Comparison of ENCODE assay signal across 22 mouse cellular contexts in the genomic region with DNA sequence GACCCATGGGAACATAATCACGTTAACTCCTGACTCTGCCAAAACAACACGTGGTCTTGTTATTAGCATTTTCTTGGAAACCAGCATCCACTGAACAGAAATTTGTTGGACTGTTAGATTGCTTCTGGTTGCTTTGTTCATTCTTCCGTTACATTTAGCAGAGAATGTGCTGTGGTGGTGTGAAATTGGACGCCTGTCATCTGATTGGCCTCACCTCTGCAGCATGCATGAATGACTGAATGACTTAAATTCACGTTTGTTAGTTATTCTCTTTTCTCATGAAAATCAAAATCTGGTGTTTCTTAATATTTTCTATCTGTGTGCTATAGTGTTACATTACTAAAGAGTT.
DNase-seq lines count a peak whose midpoint lies in the region; ATAC-seq and TF ChIP-seq lines count a peak whose summit lies in the region.
"Had no signal": no experiment of that assay in that cellular context is flagged by ENCODE, and none has a peak within 500 bp of the region (broad histone marks: within the 10 kb centered on the region; RNA-seq: fewer than 3 reads in every experiment).

No protein-coding gene starts in this region.

- H3K4me3 ChIP-seq in hindbrain, embryonic 11.5 days (ENCODE audit: low read depth, low read length): no peak overlapping the region
- H3K4me3 ChIP-seq in hindbrain, embryonic 12.5 days: no peak overlapping the region
- no peak overlapping the region for H3K4me3 ChIP-seq in midbrain, embryonic 15.5 days
- H3K4me3 ChIP-seq in midbrain, postnatal 0 days (ENCODE audit: low read depth, low read length): no peak overlapping the region
- H3K4me3 ChIP-seq in hindbrain, postnatal 0 days (ENCODE audit: low read length): no peak overlapping the region
- H3K4me3 ChIP-seq: heart, adult 2 months; heart, embryonic 12.5 days; left cerebral cortex, adult 2 months; limb, embryonic 12.5 days; liver, embryonic 15.5 days had no signal

- DNase-seq in embryo, embryonic 10.5 days (ENCODE audit: low spot score): peak; percentile 3
- no peak for DNase-seq in embryo, embryonic 9.5 days (ENCODE audit: extremely low spot score)
- no peak for DNase-seq in hindbrain, embryonic 11.5 days (ENCODE audit: low spot score)
- DNase-seq in midbrain, postnatal 0 days (ENCODE audit: low spot score): no peak
- no peak for DNase-seq in hindbrain, postnatal 0 days (ENCODE audit: low spot score)
- DNase-seq in kidney, postnatal 4 days: no peak
- DNase-seq: adrenal gland, postnatal 10 days; heart, adult 2 months; heart, postnatal 4 days; kidney, adult 2 months; lung, embryonic 14.5 days; lung, postnatal 14 days; right cerebral cortex, postnatal 25 days; spleen, adult 18-20 months; thymus, postnatal 14 days had no signal

- no peak overlapping the region for H3K4me2 ChIP-seq in hindbrain, embryonic 11.5 days (replicated peaks; ENCODE audit: low read depth, low read length)
- no peak overlapping the region for H3K4me2 ChIP-seq in hindbrain, embryonic 12.5 days (replicated peaks)
- H3K4me2 ChIP-seq in midbrain, embryonic 15.5 days: no peak overlapping the region
- no peak overlapping the region for H3K4me2 ChIP-seq in midbrain, postnatal 0 days (ENCODE audit: low read depth, low read length, poor library complexity, severe bottlenecking)
- H3K4me2 ChIP-seq in hindbrain, postnatal 0 days (ENCODE audit: low read depth, low read length): no peak overlapping the region
- H3K4me2 ChIP-seq: heart, embryonic 12.5 days; limb, embryonic 12.5 days; liver, embryonic 15.5 days; lung, embryonic 14.5 days had no signal

- peak; percentile 60; the same call in 1 of the 2 replicates for ATAC-seq in hindbrain, embryonic 11.5 days (ENCODE audit: low FRiP score)
- ATAC-seq in hindbrain, embryonic 12.5 days (ENCODE audit: low FRiP score): no peak
- ATAC-seq in midbrain, embryonic 15.5 days (replicated peaks): peak; percentile 39
- no peak for ATAC-seq in midbrain, postnatal 0 days (ENCODE audit: low FRiP score)
- ATAC-seq in hindbrain, postnatal 0 days: peak; percentile 88; the same call in 1 of the 2 replicates

- H3K27me3 ChIP-seq in hindbrain, embryonic 11.5 days (ENCODE audit: control insufficient read depth, insufficient read depth, low read length): no peaks in the 10 kb centered on the region
- H3K27me3 ChIP-seq in hindbrain, embryonic 12.5 days: no peaks in the 10 kb centered on the region
- no peaks in the 10 kb centered on the region for H3K27me3 ChIP-seq in midbrain, embryonic 15.5 days (replicated peaks)
- H3K27me3 ChIP-seq in midbrain, postnatal 0 days (ENCODE audit: insufficient read depth, low read length): no peaks in the 10 kb centered on the region
- H3K27me3 ChIP-seq in hindbrain, postnatal 0 days (ENCODE audit: insufficient read depth, low read length): no peaks in the 10 kb centered on the region
- H3K27me3 ChIP-seq: heart, embryonic 12.5 days; limb, embryonic 12.5 days; liver, embryonic 15.5 days had no signal

- no peaks in the 10 kb centered on the region for H3K9me3 ChIP-seq in hindbrain, embryonic 11.5 days (ENCODE audit: control insufficient read depth, low read length)
- H3K9me3 ChIP-seq in hindbrain, embryonic 12.5 days (replicated peaks): no peaks in the 10 kb centered on the region
- no peaks in the 10 kb centered on the region for H3K9me3 ChIP-seq in midbrain, embryonic 15.5 days
- H3K9me3 ChIP-seq in midbrain, postnatal 0 days (ENCODE audit: low read length): no peaks in the 10 kb centered on the region
- no peaks in the 10 kb centered on the region for H3K9me3 ChIP-seq in hindbrain, postnatal 0 days (ENCODE audit: low read length)
- H3K9me3 ChIP-seq: G1E; heart, embryonic 12.5 days; limb, embryonic 12.5 days; liver, embryonic 15.5 days had no signal

- TF ChIP-seq CTCF in midbrain, postnatal 0 days (IDR thresholded peaks at IDR 0.05): no peak
- no peak for TF ChIP-seq CTCF in hindbrain, postnatal 0 days (IDR thresholded peaks at IDR 0.05; ENCODE audit: low read depth)

- WGBS in hindbrain, embryonic 11.5 days: 58% methylated on average over 5 of the region's 5 CpGs
- WGBS in hindbrain, embryonic 12.5 days: 53% methylated on average over 5 of the region's 5 CpGs
- WGBS in midbrain, embryonic 15.5 days: 43% methylated on average over 5 of the region's 5 CpGs
- WGBS in midbrain, postnatal 0 days: 43% methylated on average over 5 of the region's 5 CpGs
- 31% methylated on average over 5 of the region's 5 CpGs for WGBS in hindbrain, postnatal 0 days

- H3K9ac ChIP-seq in hindbrain, embryonic 11.5 days (ENCODE audit: low read depth, low read length): no peak overlapping the region
- no peak overlapping the region for H3K9ac ChIP-seq in hindbrain, embryonic 12.5 days
- H3K9ac ChIP-seq in midbrain, embryonic 15.5 days: no peak overlapping the region
- H3K9ac ChIP-seq in midbrain, postnatal 0 days (replicated peaks; ENCODE audit: low read length, poor library complexity, severe bottlenecking): no peak overlapping the region
- H3K9ac ChIP-seq in hindbrain, postnatal 0 days (replicated peaks; ENCODE audit: low read length): no peak overlapping the region
- H3K9ac ChIP-seq: heart, embryonic 12.5 days; limb, embryonic 12.5 days; liver, embryonic 15.5 days; lung, embryonic 14.5 days had no signal

- no peak overlapping the region for H3K27ac ChIP-seq in hindbrain, embryonic 11.5 days (ENCODE audit: low read depth, low read length)
- H3K27ac ChIP-seq in hindbrain, embryonic 12.5 days: no peak overlapping the region
- H3K27ac ChIP-seq in midbrain, embryonic 15.5 days: no peak overlapping the region
- no peak overlapping the region for H3K27ac ChIP-seq in midbrain, postnatal 0 days (ENCODE audit: low read depth, low read length)
- H3K27ac ChIP-seq in hindbrain, postnatal 0 days: no peak overlapping the region
- H3K27ac ChIP-seq: heart, adult 2 months; left cerebral cortex, adult 2 months; limb, embryonic 12.5 days; liver, embryonic 15.5 days had no signal

- H3K36me3 ChIP-seq in hindbrain, embryonic 11.5 days (ENCODE audit: control insufficient read depth, insufficient read depth, low read length): no peaks in the 10 kb centered on the region
- H3K36me3 ChIP-seq in hindbrain, embryonic 12.5 days: no peaks in the 10 kb centered on the region
- H3K36me3 ChIP-seq in midbrain, embryonic 15.5 days (replicated peaks): no peaks in the 10 kb centered on the region
- no peaks in the 10 kb centered on the region for H3K36me3 ChIP-seq in midbrain, postnatal 0 days (ENCODE audit: insufficient read depth, low read length)
- no peaks in the 10 kb centered on the region for H3K36me3 ChIP-seq in hindbrain, postnatal 0 days (ENCODE audit: insufficient read depth, low read length)
- H3K36me3 ChIP-seq: G1E; heart, embryonic 12.5 days; limb, embryonic 12.5 days; liver, embryonic 15.5 days had no signal

- no peaks in the 10 kb centered on the region for H3K4me1 ChIP-seq in hindbrain, embryonic 11.5 days (replicated peaks; ENCODE audit: control insufficient read depth, insufficient read depth, low read length)
- no peaks in the 10 kb centered on the region for H3K4me1 ChIP-seq in hindbrain, embryonic 12.5 days
- H3K4me1 ChIP-seq in midbrain, embryonic 15.5 days: 0 out of 2 replicates have a peak, but pooled peaks cover 2% of the 10 kb centered on the region
- H3K4me1 ChIP-seq in midbrain, postnatal 0 days (ENCODE audit: insufficient read depth, low read length): no peaks in the 10 kb centered on the region
- no peaks in the 10 kb centered on the region; the same call in 1 of the 2 replicates for H3K4me1 ChIP-seq in hindbrain, postnatal 0 days (ENCODE audit: insufficient read depth, low read length)
- H3K4me1 ChIP-seq: heart, embryonic 12.5 days; limb, embryonic 12.5 days; liver, embryonic 15.5 days had no signal

Comparison
In these comparisons a context has a peak if more than half of its experiments do, and no peak if none do; other contexts are left out.
1. ATAC-seq: peak in hindbrain, embryonic 11.5 days (single experiment), midbrain, embryonic 15.5 days (single experiment) and hindbrain, postnatal 0 days (single experiment); none in hindbrain, embryonic 12.5 days (single experiment) and midbrain, postnatal 0 days (single experiment).